Mouse (Mus musculus) brain, embryonic 14.5 days (tissue): Measurements from ENCODE around the gene Fam189a2. TPM values are rescaled to one million over a fixed set of nuclear protein-coding genes. Genes with fewer than 3 reads are reported as not detected.

Experiments used
- DNase-seq: peaks from one replicate; pipeline ENCODE4 v3.0.0-alpha.2; 2011; ENCODE audit warnings: low read depth
- CTCF ChIP-seq: fragments of 200-500 bp; IDR thresholded peaks from 2 replicates; pipeline ENCODE4 v1.5.1; 2012; ENCODE audit warnings: inconsistent platforms, mild to moderate bottlenecking, moderate library complexity, borderline replicate concordance; ENCODE audit not compliant: insufficient read depth, insufficient read length; ENCODE audit errors: extremely low read depth
- POLR2A ChIP-seq: fragments of 200-500 bp; IDR thresholded peaks from 2 replicates; pipeline ENCODE4 v1.6.1; 2012; ENCODE audit warnings: mild to moderate bottlenecking, inconsistent platforms, borderline replicate concordance; ENCODE audit not compliant: poor library complexity, insufficient read depth, insufficient read length, severe bottlenecking; ENCODE audit errors: extremely low read depth
- polyA plus RNA-seq: library from polyadenylated mRNA; depleted of rRNA; stranded (reverse); fragments of >200 nt; gene quantifications from 2 replicates; pipeline ENCODE4 v1.2.3, GENCODE M21; 2012

Gene Fam189a2
- polyA plus RNA-seq, 1 experiment = 15.8 TPM

DNA sequence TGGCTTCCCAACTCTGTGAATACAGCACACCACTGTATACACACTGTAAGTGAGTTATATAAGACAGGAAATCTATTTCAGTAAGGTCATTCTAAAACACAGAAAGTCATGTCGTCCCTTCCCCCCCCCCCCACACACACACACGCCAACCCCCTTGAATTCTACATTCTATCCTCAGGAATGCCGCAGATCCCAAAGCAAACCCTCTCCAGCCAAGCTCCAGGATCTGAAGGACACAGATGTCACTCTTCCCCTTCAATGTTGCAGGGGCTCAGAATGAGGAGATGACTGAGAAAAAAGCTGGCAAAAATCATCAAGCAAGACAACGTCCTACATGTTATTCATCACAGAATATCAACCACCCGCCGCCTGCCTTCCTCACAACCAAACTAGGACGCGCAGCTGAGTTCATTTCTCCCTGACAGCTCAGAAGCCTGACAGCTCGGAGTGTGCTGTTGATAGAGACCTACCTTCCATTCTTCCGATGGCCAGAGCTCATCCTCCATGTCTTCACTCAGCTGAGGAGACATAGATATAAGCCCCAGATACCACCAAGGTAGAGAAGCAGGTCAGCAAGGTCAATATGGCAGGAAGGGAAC is 15.7 kb upstream of the Fam189a2 start:
- no peak for TF ChIP-seq POLR2A
- TF ChIP-seq CTCF = no peak
- DNase-seq = no peak

DNA sequence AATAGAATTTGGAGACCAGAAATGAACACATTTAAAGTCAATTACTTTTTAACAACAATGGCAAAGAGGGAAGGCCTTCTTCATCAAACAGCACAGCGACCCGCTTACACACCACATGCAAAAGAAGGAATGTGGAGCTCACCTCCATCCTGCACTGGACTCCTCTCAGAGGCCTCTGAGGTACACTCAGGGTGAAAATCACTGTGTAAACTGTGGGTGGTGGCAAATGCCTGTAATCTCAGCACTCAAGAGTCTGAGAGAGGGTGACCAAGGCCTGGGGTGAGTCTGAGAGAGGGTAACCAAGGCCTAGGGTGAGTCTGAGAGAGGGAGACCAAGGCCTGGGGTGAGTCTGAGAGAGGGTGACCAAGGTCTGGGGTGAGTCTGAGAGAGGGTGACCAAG is 11.6 kb upstream of the Fam189a2 start:
- DNase-seq = no peak
- no peak for TF ChIP-seq POLR2A
- no peak for TF ChIP-seq CTCF

DNA sequence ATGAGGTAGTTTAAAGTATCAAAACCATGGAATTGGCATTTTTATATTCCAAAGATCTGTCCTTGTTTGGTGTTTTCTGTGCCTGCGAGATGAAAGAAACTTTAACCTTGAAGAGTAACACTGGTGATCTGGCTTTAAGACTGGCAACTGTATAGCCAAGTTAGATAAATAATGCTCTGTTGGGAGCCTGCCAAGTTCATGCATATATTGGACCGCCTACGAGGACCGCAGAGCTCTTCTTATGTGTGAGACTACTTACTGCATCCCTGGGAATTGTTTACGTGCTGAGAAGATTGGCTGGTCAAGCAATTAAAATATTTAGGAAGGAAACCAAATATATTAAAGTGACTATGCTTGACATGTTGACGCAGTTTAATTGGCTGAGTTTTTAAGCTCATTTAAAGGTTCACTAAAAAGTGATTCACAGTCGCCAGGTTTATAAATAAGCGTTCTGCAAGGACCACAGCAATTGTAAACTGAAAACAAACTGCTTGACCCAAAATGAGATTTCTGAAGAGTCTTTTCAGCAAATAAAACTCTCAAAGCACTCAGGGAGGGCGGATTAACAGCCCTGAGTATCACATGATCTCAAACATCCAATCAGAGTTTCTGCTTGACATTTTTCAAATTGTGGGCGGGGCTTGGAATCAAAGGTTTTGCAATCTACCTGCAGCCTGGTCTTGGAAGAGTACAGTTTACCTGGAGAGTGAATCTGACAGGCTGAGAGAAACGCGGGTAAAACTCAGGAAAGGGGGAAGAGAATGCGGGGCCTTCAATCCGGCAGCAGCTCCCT is 8.4 kb upstream of the Fam189a2 start:
- peak; percentile 20 for DNase-seq
- TF ChIP-seq CTCF = no peak
- no peak for TF ChIP-seq POLR2A

DNA sequence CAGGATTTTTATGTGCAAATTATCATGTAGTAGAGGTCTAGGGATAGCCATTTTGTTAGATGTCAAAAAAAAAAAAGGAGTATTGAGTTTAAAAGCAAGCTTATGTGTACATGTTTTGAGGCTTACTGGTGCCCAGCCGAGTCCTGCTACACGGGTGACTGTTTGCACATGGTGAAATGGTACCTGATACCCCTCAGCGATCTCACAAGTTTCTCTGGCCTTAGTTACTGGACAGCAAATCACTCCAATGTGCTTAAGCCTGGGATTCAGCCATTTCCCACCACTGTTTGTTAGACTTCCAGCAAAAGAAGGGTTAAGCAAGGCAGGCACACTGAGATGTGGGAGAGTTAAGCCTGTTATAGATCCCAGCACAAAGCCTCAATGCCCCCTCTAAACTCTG is 3.5 kb upstream of the Fam189a2 start:
- DNase-seq = no peak
- TF ChIP-seq CTCF (no peak), POLR2A (no peak)

DNA sequence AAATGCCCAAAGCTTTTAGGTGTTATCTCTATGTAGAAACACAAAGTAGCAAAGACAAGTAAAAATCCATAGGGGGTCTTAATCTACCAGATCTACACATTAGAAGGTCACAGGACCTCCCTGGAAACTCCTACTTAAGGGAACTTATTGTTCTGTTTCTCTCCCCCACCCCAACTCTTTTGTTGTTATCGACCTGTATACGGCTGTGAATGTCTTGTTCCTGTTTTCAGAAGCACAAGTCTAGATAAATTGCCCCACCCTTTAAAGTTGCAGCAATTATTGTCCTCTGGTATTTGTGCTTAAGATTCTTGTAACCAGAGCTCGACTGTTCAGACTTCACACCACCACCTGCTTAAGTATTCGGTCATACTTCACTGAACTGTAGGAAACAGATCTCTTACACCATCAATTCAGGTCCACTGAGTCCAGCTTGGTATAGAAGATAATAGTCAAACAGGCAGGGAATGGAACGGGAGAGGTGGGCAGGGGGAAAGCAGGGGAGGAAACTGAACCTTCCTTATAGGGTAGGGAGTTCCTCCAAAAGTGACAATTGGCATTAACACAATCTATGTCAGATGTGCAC is 1.9 kb upstream of the Fam189a2 start:
- TF ChIP-seq POLR2A (no peak), CTCF (no peak)
- no peak for DNase-seq

DNA sequence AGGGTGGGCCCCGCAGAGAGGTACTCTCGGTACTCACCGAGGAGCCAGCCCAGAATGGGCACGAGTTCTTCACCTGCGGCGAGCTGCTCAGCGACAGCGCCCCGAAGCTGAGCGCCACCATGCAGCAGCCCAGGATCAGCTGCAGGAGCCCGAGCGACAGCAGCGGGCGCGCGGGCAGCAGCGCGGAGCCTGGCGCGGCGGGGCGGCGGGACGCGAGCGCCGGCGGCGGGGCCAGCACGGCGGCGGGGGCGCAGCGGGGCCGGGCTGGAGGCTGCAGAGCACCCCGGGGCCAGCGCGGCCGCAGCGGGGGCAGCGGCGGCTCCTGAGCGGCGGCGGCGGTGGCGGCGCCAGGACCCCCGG is 328 bp downstream of the Fam189a2 start:
- peak; percentile 63 for DNase-seq
- TF ChIP-seq POLR2A (no peak), CTCF (no peak)

DNA sequence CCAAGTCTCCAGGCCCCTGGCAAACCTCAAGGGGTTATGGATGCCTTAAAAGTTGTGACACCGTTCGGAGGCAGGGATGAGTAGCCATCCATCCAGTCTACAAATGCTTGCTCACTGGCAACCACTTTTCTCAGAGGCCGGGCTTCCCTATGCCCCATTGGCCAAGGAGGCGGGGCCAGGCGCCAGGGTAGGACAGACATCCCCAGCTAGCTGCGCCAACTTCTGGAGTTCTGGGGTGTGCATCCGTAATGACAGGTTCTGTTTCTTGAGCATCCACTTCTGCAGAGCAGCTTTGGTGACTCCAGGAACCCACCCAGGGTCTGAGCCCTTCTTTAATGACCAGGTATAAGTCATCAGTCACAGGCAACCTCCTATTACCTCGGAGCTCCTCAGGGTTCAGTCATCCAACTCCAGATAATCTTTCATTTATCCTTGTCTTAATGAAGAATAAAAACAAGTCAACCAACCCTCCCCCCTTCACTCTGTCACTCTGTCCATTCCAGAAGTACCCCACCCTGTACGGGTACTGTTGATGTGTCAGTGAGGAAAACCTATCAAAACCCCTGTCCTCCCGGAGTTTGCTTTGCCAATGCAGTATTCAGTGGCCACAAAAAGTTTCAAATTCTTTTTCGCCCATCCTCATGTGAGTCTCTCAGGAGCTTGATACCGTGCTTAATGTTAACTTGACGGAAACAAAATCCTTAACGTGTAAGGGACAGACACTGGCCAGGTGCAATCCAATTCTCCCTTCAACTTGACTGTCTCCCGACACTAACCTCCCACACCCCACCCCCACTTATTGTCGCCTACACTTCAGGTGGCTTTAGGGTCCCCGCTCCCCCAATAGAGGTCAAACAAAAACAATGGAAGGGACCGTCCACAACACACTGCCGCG is 956 bp downstream of the Fam189a2 start:
- DNase-seq = no peak
- no peak for TF ChIP-seq CTCF
- no peak for TF ChIP-seq POLR2A

DNA sequence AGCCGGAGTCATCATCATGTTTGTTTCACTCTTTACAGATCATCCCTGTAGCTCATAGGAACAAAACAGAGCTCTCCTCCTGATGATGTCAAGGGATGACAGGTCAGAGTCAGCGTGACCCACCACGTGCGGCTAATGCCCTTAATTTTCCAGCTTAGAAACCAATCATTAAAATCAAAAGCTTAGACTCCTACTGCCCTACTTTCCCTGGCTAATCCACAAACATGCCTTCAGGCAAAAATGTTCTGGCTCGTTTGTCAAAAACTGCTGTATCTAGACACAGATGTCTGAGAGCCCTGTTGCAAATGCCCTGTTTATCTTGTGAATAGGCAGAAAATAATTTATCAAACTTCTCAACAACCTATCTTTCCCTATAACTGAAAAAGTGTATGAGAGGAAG is 4.9 kb downstream of the Fam189a2 start:
- DNase-seq = peak; percentile 20

DNA sequence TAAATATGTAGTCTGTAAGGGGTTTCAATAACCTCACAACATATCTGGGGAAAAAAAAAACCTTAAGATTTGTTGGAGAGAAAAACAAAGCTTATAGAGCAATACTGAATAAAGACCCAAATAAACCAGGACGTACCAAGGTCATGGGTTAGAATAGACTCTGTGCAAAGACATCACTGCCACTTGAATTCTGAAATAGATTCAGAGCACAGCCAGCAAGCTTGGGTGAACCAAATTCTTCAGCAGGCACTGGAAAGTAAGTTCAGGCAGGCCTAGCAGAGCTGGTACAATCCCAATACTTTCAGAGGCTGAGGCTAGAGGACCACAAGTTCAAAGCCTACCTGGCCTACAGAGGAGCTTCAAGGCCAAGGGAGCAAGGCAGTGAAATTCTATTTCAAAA is 6.2 kb downstream of the Fam189a2 start:
- no peak for TF ChIP-seq POLR2A
- TF ChIP-seq CTCF = no peak
- peak; percentile 26 for DNase-seq

More for the DNA sequence above, 4.9 kb downstream of the Fam189a2 start:
- TF ChIP-seq CTCF (no peak), POLR2A (no peak)

DNA sequence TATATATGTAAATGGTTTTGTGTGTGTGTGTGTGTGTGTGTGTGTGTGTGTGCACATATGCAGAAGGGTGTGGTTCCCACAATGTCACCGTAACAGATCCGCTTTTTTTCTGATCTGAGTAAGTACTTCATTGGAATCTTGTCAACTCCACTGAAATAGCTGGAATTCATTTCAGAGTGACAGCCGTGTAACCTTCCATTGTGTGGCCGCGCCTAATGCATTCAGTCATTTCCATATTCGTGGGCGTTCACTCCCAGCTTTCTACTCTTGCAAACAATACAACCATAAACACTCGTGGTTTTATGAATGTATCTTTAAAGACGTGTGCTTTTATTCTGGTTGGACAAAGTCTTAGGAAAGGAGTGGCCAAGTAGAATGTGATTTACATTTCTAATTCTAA is 6.7 kb downstream of the Fam189a2 start:
- peak; percentile 81 for DNase-seq
- TF ChIP-seq CTCF = no peak
- TF ChIP-seq POLR2A = no peak

DNA sequence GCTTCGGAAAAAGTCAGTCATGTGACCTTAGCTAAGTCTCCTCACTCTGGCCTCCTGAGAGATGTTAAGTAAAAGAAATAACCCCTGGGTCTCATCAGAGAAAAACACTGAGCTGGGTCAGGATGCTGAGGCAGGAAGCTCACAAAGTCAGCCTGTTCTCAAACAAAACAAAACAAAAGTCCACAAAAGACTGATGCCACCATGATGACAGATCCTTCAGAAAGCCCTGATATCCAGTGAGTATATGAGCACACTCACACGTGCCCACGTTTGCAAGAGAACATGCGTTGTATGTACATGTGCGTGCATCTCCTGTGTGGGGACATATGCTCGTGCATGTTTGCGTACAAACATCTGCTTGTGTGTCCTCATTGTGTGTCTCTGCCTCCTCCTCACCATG is 7.5 kb downstream of the Fam189a2 start:
- DNase-seq = no peak
- TF ChIP-seq POLR2A = no peak

DNA sequence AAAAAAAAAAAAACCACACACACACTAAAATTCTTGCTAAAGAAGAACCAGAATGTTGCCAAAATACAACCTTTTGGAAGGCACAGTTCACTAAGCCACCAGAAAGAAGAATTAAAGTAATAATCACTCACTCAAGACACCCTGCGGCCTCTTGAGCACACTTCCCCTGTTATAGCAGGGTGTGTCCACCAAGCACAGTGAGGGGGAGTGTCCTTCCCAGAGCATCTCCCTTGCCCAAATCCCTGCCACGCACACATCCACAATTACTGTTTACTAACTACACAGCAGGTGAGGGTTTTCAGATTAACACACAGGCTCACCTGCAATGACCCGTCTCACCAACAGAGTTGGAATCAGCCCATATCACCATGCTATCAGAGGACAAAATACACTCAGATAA is 8.0 kb downstream of the Fam189a2 start:
- TF ChIP-seq CTCF = no peak
- TF ChIP-seq POLR2A = no peak

DNA sequence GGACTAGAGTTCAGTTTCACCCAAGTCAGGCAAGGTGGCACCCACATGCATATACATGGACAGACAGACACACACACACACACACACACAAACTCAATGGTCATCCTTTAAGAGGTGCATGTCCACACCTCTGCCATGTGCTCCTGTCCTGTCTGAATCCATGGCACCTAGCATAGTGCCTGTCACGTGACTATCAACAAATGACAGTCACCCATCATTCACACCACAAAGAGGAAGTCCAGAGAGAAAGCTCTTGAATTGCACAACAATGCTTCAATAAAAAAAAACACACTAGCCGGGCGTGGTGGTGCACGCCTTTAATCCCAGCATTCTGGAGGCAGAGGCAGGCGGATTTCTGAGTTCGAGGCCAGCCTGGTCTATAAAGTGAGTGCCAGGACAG is 8.5 kb downstream of the Fam189a2 start:
- no peak for TF ChIP-seq CTCF
- no peak for DNase-seq

More for the DNA sequence above, 8.0 kb downstream of the Fam189a2 start:
- DNase-seq = no peak
